In the genomic region with DNA sequence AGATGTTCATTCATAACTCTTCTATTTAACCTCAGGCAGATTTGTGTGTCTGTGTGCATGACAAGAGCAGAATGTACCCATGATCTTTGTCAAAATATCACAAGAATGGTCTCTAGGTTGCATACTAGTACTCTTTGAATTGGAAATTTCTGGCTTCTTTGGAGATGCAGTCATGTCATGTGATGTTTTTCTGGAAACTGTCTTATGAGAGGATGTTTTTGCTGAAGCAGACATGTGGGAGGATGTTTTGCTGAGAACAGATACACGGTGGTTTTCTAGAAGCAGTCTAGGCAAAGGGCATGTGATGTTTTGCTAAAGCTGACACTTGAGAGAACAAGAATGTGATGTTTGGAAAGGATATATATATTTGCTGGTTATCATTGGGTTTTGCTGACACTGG, we compare ENCODE assay signal across 18 mouse cellular contexts. TPM values are rescaled to one million over a fixed set of nuclear protein-coding genes. Genes with fewer than 3 reads are reported as not detected.
"Had no signal": no experiment of that assay in that cellular context is flagged by ENCODE, and none has a peak within 500 bp of the region (broad histone marks: within the 10 kb centered on the region; RNA-seq: fewer than 3 reads in every experiment).

No protein-coding gene starts in this region.

- H3K27ac ChIP-seq: kidney, embryonic 15.5 days; limb, embryonic 13.5 days; liver, embryonic 14.5 days; midbrain, embryonic 15.5 days; neural tube, embryonic 13.5 days; stomach, embryonic 15.5 days had no signal

- H3K9me3 ChIP-seq: kidney, embryonic 15.5 days; midbrain, embryonic 15.5 days; neural tube, embryonic 13.5 days; stomach, embryonic 15.5 days had no signal

- H3K4me2 ChIP-seq: kidney, embryonic 15.5 days; limb, embryonic 13.5 days; midbrain, embryonic 11.5 days; midbrain, embryonic 15.5 days; neural tube, embryonic 13.5 days; stomach, embryonic 15.5 days had no signal

- DNase-seq: kidney, adult 18-20 months; kidney, postnatal 14 days; left cerebral cortex, postnatal 4 days; lung, adult 18-20 months; lung, postnatal 4 days; right cerebral cortex, postnatal 25 days; thymus, postnatal 36 days had no signal

- H3K27me3 ChIP-seq: limb, embryonic 13.5 days; midbrain, embryonic 15.5 days; neural tube, embryonic 13.5 days; stomach, embryonic 15.5 days had no signal

- H3K36me3 ChIP-seq: kidney, embryonic 15.5 days; limb, embryonic 13.5 days; midbrain, embryonic 15.5 days; neural tube, embryonic 13.5 days; stomach, embryonic 15.5 days had no signal

- H3K9ac ChIP-seq: kidney, embryonic 15.5 days; limb, embryonic 13.5 days; liver, embryonic 14.5 days; midbrain, embryonic 15.5 days; neural tube, embryonic 13.5 days; stomach, embryonic 15.5 days had no signal

- H3K4me3 ChIP-seq: kidney, embryonic 15.5 days; limb, embryonic 13.5 days; megakaryocyte, embryonic 14.5 days; midbrain, embryonic 15.5 days; neural tube, embryonic 13.5 days; stomach, embryonic 15.5 days had no signal

- H3K4me1 ChIP-seq: kidney, embryonic 15.5 days; megakaryocyte, embryonic 14.5 days; midbrain, embryonic 15.5 days; neural tube, embryonic 13.5 days; stomach, embryonic 15.5 days had no signal

- ATAC-seq: midbrain, embryonic 15.5 days had no signal

RNA-seq across cellular contexts. Expression of a gene that starts 13.6 kb away (rescaled TPM):
- polyA plus RNA-seq: large intestine, adult 2 months; limb, embryonic 13.5 days; liver, embryonic 14.5 days; lung, embryonic 16.5 days; midbrain, embryonic 11.5 days; midbrain, embryonic 15.5 days; neural tube, embryonic 13.5 days; small intestine, adult 2 months; stomach, embryonic 15.5 days had no signal

RNA-seq across cellular contexts. Expression of a gene that starts 23.2 kb away (rescaled TPM):
- polyA plus RNA-seq: midbrain, embryonic 15.5 days had no signal
